Mouse (Mus musculus) layer of hippocampus, postnatal 25 days (tissue): Measurements from ENCODE around the gene Rbfox3. TPM values are rescaled to one million over a fixed set of nuclear protein-coding genes. Genes with fewer than 3 reads are reported as not detected.

Experiments used
- DNase-seq, 2 experiments: peaks; one replicate each; pipeline ENCODE4 v3.0.0; 2022; ENCODE audit warnings: mixed read lengths in 2 of 2, low spot score in 1 of 2; ENCODE audit errors: extremely low spot score in 1 of 2
- total RNA-seq, 2 experiments: library from RNA; stranded (reverse); gene quantifications; 2 replicates each; pipeline ENCODE4 v1.2.3; 2021

Gene Rbfox3
- total RNA-seq, 2 experiments from 2014 or later, result 266 to 285 TPM

DNA sequence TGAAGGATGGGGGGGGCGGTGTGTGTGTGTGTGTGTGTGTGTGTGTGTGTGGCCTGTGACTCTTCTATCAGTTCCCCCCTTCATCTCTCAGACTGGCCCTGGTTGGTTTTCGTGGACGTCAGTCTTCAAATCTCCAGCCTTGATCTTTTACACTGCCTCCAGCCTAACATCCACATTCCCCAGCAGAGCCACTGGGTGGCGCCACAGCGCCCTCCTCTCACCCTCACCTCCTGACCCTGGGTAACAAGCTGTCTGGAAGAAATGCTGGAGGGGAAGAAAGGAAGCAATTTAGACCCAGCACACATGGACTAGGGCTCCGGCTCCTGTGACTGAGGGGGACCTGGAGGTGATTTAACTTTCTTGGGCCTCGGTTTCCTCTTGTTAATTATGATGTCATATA is 173.1 kb downstream of the Rbfox3 start:
- DNase-seq, result no peak

DNA sequence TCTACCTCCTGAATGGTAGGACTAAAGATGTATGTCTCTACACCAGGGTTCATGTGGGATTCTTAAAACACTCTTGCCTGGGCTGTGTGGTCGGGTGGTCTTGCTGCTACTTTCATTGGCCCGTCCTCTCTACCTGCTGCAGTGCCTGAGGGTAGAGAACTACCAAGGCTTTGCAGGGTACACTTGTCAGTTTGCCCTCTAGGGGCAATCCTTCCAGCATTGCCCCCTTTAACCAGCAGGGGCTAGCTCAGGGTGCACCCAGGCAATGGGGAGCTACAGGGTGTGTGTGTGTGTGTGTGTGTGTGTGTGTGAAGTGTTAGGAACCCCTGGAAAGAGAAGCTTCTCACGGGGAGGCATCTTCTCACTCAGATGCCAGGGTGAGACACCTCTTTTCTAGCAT is 173.6 kb downstream of the Rbfox3 start:
- no peak for DNase-seq

DNA sequence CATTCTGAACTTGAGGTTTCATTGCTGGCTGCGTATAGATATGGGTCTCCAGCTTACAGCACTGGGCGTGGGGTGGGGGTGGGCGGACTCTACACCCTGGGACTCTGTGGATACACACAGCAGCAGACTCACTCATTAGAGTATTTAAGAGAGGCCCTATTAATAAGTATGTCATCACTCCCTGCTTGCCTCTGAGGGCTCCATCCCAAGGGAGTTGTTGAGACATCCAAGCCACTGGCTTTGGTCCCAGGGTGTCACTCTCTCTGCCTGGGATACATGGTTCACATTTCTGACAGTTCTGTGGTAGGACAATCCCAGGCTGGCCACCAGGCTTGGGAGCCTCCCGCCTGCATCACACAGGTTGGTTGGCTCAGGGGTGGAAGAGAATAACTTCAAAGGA is 174.4 kb downstream of the Rbfox3 start:
- DNase-seq, result no peak

DNA sequence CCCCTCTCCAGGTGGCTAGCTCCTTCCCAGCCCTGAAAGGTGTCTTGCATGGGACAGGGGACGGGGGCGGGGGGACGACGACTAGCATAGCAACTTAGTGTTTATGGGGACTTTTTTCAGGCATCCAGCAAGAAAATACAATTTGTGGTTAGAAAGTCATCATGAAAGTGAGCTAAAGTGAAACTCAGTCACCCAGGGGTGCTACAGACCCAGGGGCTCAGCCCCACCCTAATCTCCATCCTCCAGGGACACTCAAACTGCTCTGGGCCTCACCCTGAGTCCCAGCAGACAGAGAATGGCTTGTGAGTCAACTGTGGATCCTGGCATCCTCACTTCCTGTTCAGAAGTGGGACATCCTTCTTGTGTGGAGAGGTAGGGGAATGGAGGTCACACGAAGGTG is 179.7 kb downstream of the Rbfox3 start:
- DNase-seq, result no peak

DNA sequence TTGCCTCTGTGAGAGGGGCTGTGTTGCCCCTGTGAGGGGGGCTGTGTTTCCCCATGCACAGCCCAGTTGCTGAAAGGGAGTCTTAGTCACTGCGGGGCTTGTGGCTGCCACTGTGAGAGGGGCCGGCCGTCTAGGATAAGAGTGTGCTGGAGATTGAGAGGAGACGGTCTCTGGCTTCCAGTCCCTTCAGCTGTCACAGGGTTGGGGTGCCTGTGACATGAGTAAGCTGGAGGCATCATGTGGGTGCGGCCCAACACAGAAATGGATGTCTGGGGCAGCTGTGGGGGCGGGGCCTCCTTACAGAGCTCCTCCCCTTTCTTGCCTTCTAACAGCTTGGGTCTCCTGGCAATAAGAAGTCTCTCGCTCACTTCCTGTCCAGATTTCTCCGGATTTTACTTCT is 182.0 kb downstream of the Rbfox3 start:
- DNase-seq, result no peak

DNA sequence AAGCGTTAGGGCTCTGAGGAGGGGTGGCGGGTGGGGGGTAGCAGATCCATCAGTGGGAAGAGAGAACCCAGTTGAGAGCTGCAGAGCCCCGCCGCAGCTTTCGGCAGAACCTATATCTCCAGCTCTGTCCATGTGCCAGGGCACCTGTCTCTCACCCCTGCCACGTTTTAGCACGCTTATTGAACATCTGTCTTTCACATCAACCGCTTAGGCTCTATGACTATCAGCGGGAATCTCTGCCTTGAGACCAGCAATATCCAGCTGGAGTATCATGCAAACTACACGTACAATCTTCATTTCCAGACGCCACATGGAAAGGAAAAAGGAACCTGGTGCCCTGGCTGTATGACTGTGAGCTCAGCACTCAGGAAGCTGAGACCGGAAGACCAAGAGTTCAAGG is 182.6 kb downstream of the Rbfox3 start:
- DNase-seq, result no peak

DNA sequence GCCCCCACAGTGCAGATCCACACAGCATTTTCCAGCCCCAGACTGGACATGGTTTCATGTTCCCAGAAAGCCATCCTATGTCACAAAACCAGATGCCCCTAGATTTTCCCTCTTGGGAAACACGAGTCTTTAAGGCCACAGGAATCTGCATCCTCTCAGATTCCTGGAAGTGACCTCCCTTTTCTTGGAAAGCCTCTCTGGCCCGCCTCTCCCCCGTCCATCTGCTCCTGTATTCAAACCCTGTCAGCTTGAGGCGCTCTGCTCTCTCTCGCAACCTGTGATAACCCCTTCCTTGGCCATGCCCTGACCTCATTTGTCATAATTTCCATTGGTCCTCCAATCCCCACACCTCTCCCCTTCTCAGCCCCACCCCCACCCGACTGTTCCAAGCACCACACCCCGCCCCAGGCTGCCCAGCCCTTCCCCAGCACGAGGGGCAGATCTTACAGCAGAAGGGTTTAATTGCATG is 183.3 kb downstream of the Rbfox3 start:
- no peak for DNase-seq

DNA sequence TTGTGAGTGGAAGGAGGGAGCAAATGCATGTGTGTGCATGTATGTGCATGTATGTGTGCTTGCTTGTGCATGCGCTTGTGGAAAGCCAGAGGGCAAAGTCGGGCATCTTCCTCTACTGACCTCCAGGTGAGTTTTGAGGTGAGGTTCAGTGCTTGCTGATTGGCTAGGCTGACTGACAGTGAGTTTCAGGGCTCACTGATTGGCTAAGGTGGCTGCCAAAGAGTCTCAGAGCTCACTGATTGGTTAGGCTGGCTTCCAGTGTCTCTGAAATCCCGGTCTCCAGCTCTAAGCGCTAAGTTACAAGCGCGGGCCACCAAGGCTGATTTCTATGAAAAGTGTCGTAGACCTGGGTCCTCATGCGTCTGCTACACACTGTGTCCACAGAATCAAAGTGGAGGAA is 185.0 kb downstream of the Rbfox3 start:
- DNase-seq, result no peak

DNA sequence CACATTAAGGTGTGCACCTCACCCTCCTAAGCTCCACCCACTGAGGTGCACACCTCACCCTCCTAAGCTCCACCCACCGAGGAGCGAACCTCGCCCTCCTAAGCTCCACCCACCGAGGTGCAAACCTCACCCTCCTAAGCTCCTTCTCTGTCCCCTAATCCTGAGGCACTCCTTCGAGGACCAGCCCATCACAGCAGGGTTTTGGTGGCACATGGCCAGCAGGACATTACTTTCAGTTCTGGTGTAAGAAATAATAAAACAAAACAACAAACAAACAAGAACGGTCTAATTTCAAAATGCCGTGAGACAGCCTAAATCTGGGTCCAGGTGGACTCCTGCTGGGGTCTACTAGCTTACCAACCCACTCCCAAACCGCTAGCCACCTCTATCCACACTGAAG is 187.0 kb downstream of the Rbfox3 start:
- no peak for DNase-seq

DNA sequence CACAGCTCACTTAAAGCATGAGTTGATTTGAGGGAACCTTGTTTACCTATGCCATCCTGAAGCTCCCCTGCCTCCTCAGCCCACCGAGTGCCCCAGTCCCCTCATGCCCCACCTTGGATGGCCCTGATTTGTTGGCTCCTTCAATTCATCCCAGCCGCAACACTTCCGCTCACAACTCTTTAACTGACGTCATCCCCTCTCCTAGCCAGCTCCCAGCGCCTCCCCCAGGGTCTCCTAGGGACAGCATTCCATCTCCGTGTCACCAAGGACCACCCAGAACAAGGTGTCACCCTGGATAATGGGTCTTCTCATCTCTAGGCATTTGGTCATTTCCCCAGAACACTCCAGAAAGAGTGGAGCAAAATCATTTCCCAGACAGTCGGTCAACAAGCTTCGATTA is 188.2 kb downstream of the Rbfox3 start:
- DNase-seq, result no peak

DNA sequence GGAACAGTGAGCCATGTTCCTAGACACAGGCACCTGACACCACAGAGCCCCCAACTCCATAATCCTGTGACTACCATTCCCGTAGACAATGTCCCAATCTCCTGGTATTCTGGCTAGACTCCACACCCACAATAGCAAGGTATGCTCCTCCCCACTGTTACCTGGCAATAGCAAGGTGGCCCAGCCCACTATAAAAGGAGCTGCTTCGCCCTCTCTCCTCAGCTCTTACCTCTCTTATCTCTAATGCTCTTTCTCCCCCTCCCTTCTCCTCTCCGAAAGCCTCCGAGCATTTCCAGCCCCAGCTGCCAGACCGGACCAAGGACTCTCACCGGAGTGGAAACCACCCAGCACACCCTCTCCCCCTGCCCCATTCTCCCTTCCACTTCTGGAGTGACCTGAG is 189.5 kb downstream of the Rbfox3 start:
- DNase-seq, result no peak

DNA sequence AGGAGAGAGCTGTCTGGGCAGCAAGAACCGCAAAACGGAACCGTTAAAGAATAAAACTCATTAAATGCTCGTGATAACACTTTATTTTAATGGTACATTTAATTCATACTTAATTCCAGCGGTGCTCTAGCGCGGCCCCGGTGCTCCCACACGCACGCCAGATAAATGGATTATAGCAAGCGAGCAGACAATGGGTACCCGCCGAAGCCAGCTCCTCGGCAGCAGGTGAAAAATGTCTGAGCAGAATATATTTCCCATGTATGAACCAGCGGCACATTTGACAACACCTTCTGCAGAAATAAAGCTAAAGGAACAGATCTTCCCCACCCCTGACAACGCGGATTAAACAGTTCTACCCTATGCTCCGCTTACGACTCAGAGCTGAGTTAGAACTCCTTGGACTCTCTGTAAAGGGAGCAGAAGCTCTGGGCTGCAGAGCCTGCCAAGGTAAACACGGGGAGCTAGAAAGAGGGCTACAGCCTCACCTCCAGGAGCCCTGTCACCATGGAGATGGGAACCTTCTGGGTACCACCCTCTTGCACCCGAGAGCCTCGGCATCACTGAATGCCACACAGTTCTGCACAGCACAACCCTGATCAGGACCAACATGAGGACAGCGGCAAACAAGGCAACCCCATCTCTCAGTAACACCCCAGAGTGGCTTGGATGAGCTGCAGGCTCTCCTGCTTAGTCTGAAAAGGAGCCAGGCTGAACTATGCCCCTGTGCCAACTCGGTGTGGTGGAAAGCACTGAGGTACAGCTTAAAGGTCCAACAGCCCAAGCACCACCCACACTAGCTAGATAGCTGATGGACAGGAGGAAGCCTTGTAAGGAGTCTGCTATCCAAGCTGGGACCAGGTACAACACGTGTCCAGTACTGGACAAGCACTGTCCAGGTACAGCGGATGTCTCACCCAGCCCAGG is 196.5 kb downstream of the Rbfox3 start:
- DNase-seq, result no peak

DNA sequence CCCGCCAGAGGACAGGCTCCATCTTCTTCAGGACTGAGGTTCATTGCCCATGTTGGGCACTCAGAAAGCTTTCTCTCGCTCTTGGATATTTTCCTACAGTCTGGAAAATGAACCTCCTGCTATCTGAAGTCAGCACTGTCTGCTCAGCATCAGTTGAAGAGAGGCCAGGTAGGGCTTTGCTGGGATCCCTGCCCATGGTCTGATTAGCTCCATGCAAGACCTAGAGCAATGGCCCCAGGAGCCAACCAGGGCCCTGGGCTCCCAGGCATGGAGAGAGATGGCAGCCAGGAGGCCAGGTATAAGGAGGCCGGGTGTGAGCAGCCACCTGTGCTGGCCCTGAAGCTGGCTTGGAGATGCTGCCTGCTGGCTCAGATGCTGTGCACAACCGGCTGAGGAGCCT is 198.6 kb downstream of the Rbfox3 start:
- no peak for DNase-seq

DNA sequence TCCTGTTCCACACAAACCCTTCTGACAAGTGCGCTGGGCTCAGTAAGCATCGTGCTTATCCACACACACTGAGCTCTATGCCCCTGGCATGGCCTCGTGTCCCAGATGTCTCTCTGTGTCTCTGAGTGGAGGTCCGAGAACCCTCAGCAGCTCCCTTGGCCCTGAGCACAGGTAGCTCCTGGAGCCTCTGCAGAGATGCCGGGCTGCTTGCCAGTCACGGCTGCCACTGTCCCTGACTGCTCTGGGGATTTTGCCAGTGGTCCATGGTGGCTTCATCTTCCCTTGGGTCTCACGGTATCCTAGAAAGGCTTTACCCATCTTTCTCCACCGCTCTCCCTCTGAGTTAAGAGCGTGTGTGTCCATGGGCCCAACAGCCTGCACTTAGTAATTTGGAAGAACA is 199.3 kb downstream of the Rbfox3 start:
- DNase-seq, result no peak

DNA sequence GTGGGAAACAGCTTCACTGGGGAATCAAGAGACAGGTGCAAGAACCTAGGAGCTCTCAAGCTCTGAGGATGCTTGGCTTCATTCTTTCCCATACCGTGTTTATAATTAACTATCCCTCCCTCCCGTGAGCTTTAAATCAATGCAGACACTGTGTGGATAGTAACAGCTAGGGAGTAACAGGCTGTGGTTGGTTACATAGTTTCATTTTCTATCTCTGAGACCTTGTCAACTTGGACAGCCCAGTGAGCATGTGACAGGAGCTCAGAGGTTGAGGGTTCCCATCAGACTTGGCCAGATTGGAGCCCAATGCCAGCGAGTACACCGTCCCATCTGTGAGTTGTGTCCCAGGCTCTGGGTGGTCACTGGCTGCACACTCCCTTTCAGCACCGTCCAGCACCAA is 201.4 kb downstream of the Rbfox3 start:
- DNase-seq, result no peak

DNA sequence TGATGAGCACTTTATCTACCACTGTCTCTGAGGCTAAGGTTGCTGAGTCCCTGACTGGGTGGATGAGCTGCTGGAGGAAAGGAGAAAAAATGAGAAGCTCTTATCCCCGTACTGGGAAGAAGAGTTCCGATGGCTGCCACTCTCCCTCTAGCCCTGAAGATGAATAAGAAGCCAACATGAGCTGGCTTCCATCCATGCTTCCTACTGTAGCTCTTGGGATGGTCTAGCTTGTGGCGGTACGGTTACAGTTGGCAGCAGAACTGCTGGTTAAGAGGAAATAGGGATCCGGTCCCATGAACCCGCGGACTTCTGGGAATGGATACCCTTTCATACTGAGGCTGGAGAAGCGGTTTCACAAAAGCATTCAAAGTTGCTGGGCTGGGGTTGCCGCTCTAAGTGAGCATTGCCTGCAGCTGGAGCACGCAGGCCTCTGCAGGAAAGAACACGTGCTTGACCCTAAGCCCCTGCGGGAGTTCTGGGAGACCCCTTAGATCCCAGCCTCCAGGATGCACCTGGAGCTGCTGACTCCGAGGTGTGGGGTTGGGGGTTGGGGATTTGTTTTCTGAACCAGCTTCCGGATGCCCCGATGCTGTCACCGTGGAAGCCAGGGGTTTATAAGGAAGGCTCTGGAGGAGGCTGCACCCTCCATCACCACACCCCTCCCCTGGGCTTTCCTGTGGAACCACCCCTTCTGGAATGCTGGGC is 215.0 kb downstream of the Rbfox3 start:
- DNase-seq, result no peak

DNA sequence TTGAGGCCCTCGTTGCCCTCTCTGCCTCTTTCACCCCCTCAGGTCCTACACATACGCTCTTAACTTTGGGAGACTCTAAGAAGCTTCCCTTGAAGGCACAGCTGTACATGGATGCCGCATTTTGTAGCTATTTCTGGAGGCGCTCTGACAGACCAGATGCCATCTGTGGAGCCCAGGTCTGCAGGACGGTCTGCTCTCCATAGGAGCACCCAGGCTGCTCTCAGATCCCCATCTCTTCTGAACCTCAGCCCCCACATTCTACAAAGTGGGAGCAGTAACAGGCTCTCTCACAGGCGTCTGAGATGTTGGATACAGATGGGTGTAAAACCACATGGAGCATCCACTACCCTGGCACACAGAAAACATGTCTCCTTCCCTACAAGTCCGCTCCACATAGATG is 218.1 kb downstream of the Rbfox3 start:
- no peak for DNase-seq

DNA sequence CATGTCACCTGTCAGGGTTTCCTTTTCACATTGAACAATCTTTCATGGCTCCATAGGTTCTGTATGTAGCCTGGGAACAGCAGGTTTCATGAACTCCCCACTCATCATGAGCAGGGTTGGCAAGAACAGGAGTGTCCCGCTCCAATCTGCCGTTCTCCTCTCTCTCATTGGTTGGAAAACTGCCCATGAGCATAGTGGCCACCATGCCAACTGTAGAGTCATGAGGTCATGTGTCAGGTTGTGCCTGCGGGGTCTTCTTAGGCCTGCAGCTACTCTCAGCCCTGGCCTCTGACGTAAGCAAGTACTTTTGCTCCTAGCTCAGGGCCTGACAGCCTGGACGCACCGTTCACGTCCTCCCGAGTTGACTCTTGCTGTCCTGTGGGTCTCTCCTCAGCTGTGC is 221.1 kb downstream of the Rbfox3 start:
- DNase-seq, result no peak

DNA sequence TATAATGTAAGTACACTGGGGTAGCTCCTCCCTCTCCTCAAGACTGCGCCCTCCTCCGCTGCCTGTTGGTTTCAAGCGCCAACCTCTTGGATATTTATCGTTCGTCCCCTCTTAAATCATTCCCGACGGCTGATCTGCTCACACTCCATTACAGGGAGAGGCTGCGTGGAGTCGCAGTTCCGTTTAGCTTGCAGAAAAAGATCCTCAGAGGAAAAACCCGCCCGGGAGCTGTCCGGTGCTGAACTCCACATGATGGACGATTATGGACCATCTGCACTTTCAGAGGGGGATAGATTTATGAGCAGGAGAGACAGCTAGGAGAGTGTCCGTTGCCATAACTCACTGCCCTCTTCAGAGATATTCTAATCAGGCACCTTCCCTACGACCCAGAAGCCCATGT is 226.0 kb downstream of the Rbfox3 start:
- no peak for DNase-seq

DNA sequence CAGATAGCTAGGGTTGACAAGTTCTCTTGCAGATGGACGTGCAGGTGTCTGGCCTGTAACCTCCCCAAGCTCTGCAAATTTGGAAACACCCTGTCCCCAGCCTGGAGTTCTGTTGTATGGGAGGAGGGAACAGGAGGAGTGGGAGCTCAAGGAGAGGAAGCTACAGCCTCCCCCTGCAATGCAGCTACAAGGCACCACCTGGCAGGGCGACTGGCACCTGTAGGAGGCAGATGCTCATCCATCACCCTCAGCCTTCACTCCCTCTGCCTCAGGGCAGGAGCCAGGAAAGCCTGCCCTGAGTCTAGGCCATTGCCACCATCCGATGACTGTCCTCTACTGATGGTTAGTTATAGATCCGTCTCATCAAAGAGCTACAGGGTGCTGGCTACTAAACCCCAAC is 226.7 kb downstream of the Rbfox3 start:
- DNase-seq, result peak in 1 of 2 experiments; percentile 16

DNA sequence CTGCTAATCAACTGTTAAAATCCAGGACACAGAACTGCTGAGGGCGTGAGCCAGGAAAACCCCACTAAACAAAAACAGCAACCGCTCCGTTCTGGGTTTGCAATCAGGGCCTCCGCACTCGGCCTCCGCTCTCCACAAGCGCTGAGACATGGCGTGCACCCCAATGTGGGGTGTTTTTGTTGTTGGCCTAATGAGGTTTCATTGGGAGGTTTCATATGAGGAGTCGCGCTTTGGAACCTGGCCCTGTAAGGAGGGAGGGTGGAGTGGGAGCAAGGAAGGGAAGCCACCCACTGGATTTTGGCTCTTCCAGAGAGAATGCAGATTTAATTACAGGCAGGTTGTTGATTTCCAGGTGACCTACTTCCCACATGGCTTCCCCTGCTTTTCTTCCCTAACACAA is 230.7 kb downstream of the Rbfox3 start:
- DNase-seq, result no peak
